Mouse (Mus musculus): Measurements from ENCODE around the gene Rps10. TPM values are rescaled to one million over a fixed set of nuclear protein-coding genes. Genes with fewer than 3 reads are reported as not detected.
"Not testable (repeated sequence)": the region's sequence is repeated elsewhere in the genome, so short reads cannot be mapped to it uniquely, and the experiment has no call there.

Rps10 gene
- polyA plus RNA-seq, 1 experiment = 1,256 TPM

DNA sequence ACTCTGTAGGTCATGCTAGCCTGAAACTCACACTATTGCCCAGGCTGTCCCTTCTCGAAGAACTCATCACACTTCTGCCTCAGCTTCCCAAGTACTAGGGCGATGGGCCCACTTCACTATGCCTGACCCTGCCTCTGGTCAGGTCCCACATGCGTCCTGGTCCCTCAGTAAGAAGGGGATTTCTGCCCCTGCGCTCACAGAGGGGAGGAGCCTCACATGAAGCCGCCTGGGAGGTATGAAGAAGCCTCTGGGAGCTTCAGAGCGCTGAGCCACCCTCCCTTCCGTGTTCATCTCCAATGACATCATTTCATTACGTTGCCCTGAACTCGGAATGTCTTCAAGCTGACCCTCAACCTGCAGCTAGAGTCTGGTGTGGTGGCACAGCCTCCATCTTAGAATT lies 7.3 kb upstream of the Rps10 start:
- no peak for DNase-seq (ENCODE audit: low spot score)

DNA sequence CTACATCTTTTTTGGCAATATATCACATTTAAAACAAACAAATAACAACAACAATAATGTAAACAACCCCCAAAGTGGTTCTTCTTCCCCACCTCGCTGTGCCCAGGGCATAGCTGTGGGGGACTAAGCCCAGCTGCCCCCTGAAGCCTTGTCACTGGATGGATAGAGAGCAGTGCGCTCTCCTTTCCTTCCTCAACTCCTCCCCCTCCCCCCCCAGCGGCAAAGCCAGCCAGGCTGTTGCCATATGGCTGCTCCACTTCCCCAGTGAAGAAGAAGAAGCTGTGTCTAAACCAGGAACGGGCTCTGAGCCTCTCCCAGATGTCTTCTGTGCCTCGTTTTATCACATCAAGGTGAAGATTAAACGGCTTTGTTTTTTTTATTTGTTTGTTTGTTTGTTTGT lies 6.6 kb upstream of the Rps10 start:
- DNase-seq (ENCODE audit: low spot score) = no peak

DNA sequence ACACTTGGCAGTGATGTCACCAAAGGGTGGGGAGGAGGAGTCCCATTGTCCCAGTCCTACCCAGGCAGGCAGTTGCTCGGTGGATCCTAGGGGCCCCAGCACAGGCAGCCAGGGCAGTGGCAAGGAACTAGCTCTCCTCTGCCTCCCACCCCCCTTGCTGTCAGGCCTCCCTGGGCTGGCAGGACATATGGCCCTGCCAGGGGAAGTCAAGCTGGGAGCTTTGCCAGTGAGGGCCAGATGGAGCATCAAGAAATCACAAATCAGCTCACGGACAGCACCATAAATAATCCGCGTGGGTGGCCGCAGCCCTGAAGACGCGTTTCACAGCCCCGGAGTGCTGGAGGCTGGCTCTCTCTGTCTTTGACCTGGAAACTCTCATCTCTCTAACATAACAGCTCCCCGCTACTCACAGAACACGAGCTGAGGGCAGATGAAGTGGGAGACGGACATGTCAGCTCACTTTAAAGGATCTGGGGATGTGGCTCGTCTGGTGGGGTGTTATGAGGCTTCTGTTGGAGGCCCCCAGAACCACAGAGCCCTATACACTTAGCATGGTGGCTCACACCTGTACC lies 6.1 kb upstream of the Rps10 start:
- no peak for DNase-seq (ENCODE audit: low spot score)

- not testable (repeated sequence) for DNase-seq (ENCODE audit: low spot score)
Observed at GRCm38 (mm10) chr17:27639851-27640250, 3.4 kb upstream of the Rps10 start.

DNA sequence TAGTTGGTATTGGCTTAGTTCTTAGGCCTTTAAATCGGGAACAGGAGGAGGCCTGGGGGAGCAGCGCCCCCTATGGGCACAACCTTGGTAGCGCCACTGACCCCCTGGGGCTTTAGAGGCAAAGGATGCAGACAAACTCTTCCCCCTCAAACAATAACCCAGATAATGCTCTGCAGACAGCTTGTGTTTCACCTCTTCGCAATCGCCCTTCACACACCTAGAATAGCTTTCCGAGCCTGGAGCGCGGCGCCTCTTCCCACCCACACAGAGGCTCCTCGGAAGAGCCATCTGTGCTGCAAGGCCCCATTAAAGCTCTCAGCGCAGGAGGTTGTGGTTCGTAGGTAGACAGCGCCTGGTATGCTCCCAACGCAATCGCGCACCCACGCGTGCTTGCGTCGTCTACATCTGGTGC lies 2.5 kb upstream of the Rps10 start:
- no peak for DNase-seq (ENCODE audit: low spot score)

- no peak for DNase-seq (ENCODE audit: low spot score)
Observed at GRCm38 (mm10) chr17:27637333-27637732, 864 bp upstream of the Rps10 start.

DNA sequence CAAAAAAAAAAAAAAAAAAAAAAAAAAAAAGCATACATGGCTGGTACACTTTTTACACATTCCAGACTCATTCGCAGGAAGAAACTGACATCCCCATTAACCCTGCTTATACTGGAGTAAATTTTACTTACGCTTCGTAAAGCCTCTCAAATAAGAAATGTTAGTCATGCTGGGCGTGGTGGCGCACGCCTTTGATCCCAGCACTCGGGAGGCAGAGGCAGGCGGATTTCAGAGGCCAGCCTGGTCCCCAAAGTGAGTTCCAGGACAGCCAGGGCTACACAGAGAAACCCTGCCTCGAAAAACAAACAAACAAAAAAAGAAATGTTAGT lies 930 bp downstream of the Rps10 start:
- not testable (repeated sequence) for DNase-seq (ENCODE audit: low spot score)

DNA sequence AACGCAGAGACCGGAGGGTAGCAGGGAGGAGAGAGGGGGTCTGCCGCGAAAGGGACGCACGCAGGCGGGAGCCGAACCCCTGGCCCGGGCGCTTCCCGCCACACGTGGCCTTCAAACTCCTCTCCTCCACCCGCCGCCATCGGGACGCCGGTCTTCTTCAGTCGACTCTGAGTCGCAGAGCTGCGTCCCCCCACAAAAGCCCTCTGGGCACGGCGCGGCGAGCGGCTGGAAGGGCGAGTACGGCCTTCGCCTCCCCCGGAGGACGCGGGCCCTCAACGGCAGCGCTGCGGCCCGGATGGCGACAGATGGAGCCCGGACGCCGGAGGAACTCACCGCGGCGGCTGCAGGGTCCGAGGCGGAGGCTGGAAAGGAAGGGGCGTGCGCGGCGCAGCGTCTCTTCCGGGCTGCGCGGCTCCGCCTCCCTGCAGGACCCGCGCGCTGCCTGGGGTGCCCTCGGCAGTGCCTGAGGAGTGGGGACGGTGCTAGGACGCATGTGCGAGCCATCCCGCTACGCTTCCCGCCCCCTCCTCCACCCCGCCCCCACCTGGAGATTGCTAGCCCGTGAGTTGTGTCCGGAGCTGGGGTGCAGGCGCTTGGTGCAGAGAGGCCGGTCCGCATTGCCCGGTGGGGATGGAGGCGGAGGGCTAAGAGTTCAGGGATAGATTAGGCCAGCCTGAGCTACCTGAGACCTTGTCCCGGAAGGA lies 1.4 kb downstream of the Rps10 start, which contains the start of gene RPS10-NUDT3:
RPS10-NUDT3 (minus strand) TSS at position 352 of the 704 bp plus-strand sequence.
- DNase-seq (ENCODE audit: low spot score) = peak; percentile 88

- DNase-seq (ENCODE audit: low spot score) = peak; percentile 45
Observed at GRCm38 (mm10) chr17:27629249-27630020, 7.0 kb downstream of the Rps10 start.

DNA sequence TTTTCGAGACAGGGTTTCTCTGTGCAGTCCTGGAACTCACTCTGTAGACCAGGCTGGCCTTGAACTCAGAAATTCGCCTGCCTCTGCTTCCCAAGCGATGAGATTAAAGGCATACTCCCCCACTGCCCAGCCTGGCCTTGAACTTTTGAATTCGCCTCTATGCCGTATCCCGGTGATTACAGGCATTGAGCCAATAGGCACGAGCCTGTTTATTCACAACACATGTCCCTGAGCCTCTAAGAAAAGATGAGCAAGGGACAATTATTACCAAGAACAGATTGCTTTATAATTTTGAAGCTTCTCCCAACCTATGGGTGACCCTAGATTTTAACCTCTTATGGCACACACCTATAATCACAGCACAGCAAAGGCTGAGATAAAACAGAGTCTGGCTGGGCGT lies 8.1 kb downstream of the Rps10 start:
- no peak for DNase-seq (ENCODE audit: low spot score)

DNA sequence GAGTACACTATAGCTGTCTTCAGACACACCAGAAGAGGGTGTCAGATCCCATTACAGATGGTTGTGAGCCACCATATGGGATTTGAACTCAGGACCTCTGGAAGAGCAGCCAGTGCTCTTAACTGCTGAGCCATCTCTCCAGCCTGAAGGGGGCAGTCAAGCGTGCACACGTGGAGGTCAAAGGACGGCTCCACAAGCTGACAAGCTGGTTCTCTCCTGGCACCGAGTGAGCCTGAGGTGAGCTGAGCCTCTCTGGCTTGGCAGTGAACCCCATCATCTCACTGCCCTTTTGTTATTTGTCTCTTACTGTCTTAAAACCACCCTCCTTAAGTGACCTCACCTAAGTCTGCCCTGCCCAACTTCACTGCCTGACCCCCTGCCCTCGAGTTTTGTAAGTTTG lies 9.0 kb downstream of the Rps10 start:
- DNase-seq (ENCODE audit: low spot score) = no peak

DNA sequence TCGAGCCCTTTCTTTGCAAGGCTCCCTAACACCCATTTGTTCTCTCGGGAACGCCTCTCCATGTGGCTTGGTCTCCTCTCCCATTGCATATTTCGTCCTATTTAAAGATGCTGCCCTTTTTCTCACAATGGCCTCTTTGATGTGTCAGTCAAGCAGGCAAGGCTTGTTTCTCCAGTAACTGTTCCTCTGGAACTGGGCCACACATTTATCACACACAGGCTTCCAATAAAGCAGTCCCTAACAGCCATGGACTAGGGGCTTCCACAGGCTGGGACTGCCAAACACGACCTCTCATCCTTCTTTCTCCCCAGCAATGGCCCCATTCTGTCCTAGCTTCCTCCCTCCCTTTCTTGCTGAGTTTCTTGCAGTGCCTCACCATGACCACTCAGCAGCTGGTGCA lies 9.8 kb downstream of the Rps10 start:
- no peak for DNase-seq (ENCODE audit: low spot score)

DNA sequence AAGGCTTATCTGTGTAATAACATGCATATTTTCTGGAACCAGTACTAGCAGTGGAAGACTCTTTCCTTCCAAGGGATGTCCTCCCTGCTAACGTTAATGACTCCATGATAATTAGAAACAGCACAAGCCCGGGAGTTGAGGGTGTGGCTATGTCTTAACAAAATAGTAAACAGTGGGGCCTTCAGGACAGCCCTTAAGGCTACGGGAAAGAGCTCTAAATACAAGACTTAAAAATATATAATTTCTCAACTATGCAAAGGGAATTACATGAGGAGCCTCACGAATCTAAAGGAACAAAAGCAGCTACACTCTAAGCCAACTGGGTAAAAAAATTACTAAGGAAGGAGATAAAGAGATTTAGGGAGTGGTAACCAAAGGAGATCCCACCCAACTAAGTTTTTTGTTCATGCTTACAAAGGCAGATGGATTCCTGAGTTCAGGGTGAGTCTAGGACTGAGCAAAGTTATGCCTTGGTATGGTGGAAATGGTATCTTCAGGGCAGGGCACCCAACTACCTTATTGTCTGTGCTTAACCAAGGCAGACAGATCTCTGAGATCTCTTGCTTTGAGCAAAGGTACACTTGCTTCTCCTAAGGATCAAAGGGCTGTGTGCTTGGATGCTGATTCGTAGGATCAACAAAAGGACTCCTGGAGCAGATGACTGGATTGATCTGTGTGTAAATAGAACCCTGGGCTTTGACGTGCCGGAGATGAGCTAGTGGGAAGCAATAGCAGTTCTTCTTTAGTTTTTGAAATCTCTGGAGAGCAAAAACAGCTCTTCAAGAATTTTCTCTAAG lies 10.8 kb downstream of the Rps10 start:
- no peak for DNase-seq (ENCODE audit: low spot score)

DNA sequence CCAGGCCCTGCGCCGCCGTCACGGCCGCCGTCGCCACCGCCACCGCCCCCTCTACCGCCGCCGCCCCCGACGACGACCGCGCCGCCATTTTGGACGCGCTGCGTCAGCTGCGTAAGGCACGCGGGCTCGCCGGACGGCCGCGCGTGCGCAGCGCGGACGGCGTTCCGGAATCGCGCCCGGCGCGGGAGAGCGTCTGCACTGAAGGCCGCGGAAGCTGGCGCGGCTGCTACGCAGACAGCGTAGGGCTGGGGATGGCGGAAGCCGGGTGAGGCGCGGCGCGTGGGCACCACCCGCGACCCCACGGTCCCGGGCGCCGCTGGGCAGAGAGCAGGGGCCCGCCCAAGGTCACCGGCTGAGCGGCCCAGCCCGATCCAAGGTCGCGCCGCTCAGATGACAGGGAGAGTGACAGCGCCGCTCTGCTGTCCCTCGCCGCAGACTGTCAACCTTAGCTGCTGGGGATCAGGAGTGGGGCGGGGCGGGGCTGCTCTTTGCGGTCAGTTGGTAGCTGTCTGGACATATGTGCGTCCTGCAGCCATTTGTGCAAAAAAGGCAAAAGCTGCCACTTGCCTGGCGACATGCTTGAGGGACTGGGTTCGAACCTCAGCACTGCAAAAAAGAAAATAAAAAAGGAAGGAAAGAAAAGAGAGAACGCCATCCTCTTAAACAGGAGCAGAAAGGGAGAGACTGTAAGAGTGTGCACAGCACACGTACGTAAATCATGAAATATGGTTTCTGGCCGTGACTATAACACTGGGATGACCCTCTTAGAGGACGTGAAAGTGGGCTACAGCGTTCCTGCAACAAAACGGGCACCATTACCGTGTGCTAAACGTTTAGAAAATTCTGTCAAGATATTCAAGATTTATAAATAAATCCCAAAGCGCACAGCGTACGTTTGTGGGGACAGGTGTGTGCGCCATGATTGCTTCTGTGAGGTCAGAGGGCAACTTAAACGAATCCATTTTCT lies 12.8 kb downstream of the Rps10 start, which contains the start of gene Nudt3:
Nudt3 (minus strand) TSS at position 136 of the 967 bp plus-strand sequence.
- peak; percentile 85 for DNase-seq (ENCODE audit: low spot score)

- peak; percentile 38 for DNase-seq (ENCODE audit: low spot score)
Observed at GRCm38 (mm10) chr17:27622611-27623359, 13.7 kb downstream of the Rps10 start.

DNA sequence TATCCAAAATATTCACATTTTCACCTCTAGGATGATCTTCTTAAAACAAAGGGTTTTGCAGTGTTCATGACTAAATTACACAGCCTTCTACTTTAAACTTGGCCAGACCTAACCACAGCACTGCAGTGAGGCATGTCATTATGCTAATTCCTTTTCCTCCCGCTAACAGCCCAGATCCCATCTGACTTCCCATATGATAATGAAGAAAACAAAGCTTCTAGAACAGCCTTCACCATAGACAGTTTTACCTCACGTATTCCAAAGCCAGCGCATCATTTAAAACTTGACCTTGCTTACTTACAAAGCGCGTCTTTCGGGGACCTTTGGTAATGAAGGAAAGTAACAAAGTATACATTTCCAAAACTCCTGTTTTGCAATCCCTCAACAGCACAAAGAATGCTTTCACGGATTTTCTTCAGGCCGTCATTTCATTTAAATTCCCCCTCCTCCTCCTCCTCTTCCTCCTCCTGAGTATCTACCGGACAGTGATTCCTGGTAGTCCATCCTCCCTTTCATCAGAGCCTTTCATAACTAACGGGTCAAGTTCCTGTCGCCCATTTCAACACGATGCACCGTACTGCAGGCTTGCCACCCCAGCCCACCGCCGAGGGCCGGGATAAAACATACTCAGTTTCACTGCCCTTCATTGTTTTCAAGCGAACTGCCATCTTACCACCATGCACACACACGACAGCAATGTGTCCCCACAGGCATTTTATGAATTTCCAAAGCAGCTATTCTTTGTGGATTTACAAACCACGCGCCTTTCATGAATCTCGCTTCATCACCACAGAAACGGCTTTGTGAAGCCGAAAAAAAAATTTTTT lies 14.6 kb downstream of the Rps10 start:
- no peak for DNase-seq (ENCODE audit: low spot score)

GRCm38 (mm10) chr17:27621161-27621560 lies 15.3 kb downstream of the Rps10 start:
- DNase-seq (ENCODE audit: low spot score) = no peak

DNA sequence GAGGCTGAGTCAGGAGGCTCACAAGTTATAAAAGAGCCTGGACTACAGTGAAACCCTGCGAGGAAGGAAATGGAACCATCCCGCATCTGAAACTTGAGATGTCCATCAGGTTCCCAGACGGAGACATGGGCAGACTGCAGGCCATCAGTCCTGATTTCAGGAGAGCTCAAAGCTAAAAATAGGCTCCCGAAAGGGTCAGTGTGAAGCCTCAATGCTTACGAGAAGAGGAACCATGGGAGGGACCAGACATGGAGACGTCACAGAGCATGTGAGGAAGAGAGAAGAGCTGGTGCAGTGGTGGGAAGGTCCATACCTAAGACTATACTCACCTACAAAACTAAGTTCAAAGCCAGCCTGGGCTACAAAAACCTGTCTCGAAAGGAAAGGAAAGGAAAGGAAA lies 21.1 kb downstream of the Rps10 start:
- no peak for DNase-seq (ENCODE audit: low spot score)

- no peak for DNase-seq (ENCODE audit: low spot score)
Observed at GRCm38 (mm10) chr17:27613016-27613415, 23.5 kb downstream of the Rps10 start.

Measured in urinary bladder, adult 2 months (tissue).